Mouse (Mus musculus) midbrain, embryonic 13.5 days (tissue): ENCODE measurements around the gene Eva1a. TPM values are rescaled to one million over a fixed set of nuclear protein-coding genes. Genes with fewer than 3 reads are reported as not detected.

Source experiments
- ATAC-seq: fragments of 200-750 bp; cut with Nextera tagmentation; 2 replicates; pipeline ENCODE4 v1.8.0; 2017; ENCODE audit warnings: mild to moderate bottlenecking, moderate TSS enrichment, moderate library complexity
- H3K27ac ChIP-seq: fragments of 300-500 bp; sonication (generic); 2 replicates; pipeline ENCODE4 v1.5.1; 2015; ENCODE audit warnings: inconsistent platforms, mild to moderate bottlenecking, moderate library complexity
- H3K27me3 ChIP-seq: fragments of 300-500 bp; sonication (generic); 2 replicates; pipeline ENCODE4 v1.6.1; 2015; ENCODE audit warnings: mild to moderate bottlenecking, inconsistent platforms
- H3K36me3 ChIP-seq: fragments of 300-500 bp; sonication (generic); 2 replicates; pipeline ENCODE4 v1.6.1; 2015; ENCODE audit warnings: mild to moderate bottlenecking, inconsistent platforms
- H3K4me1 ChIP-seq: fragments of 300-500 bp; sonication (generic); replicated peaks from 2 replicates; pipeline ENCODE4 v1.6.1; 2015; ENCODE audit warnings: inconsistent platforms
- H3K4me2 ChIP-seq: fragments of 300-500 bp; sonication (generic); replicated peaks from 2 replicates; pipeline ENCODE4 v1.6.1; 2015; ENCODE audit warnings: moderate library complexity, mild to moderate bottlenecking, inconsistent platforms
- H3K4me3 ChIP-seq: fragments of 300-500 bp; sonication (generic); replicated peaks from 2 replicates; pipeline ENCODE4 v1.5.1; 2015; ENCODE audit warnings: mild to moderate bottlenecking, inconsistent platforms
- H3K9ac ChIP-seq: fragments of 300-500 bp; sonication (generic); replicated peaks from 2 replicates; pipeline ENCODE4 v1.6.1; 2015; ENCODE audit warnings: mild to moderate bottlenecking, inconsistent platforms
- H3K9me3 ChIP-seq: fragments of 300-500 bp; sonication (generic); 2 replicates; pipeline ENCODE4 v1.6.1; 2016; ENCODE audit warnings: mild to moderate bottlenecking, inconsistent platforms
- WGBS: fragments of 180-500 bp; shearing (Covaris S2); methylation state at CpG from one replicate; pipeline ENCODE4 v1.1.7; 2015; 5-methylcytosine and 5-hydroxymethylcytosine counted together
- polyA plus RNA-seq: library from polyadenylated mRNA; unstranded; fragments of >200 nt; fragmentation: Nextera tagmentation; extraction: Ambion mirVana; gene quantifications from 2 replicates; pipeline ENCODE4 v1.2.1, GENCODE M21; 2015

Eva1a gene
- polyA plus RNA-seq, 1 experiment from 2014 or later = 0.79 TPM

- Histone ChIP-seq H3K4me1 (no peaks in the 10 kb centered on the region), H3K9ac (no peak overlapping the region), H3K27me3 (no peaks in the 10 kb centered on the region), H3K27ac (no peak overlapping the region), H3K4me3 (no peak overlapping the region), H3K36me3 (no peaks in the 10 kb centered on the region), H3K4me2 (no peak overlapping the region), H3K9me3 (no peaks in the 10 kb centered on the region)
- WGBS = 90% methylated on average over 3 of the region's 3 CpGs
- ATAC-seq = no peak
Observed at GRCm38 (mm10) chr6:82073567-82073966, 32.7 kb downstream of the Eva1a start.

DNA sequence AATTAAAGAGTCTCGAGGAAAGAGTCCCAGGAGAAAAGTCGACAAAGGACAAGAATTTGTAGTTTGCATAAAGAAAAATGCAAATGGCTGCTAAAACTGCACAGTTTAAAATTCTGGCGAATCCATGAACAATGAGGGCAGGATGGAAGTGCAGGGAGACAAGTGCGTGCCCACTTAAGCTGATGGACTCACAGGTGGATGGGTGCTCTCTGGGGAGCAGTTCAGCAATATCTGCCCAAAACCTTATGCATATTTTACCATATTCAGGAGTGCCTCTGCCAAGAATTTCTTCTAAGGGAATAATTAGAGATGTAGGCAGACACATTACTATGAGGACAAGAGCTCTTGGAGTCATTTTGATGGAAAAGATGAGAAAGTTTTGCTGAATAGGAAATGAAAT is 35.5 kb downstream of the Eva1a start:
- Histone ChIP-seq H3K9ac (no peak overlapping the region), H3K4me3 (no peak overlapping the region), H3K36me3 (no peaks in the 10 kb centered on the region), H3K27ac (no peak overlapping the region), H3K9me3 (no peaks in the 10 kb centered on the region), H3K4me1 (no peaks in the 10 kb centered on the region), H3K4me2 (no peak overlapping the region), H3K27me3 (no peaks in the 10 kb centered on the region)
- no peak for ATAC-seq
- WGBS = 70% methylated on average over 4 of the region's 4 CpGs

- H3K4me1 ChIP-seq = no peaks in the 10 kb centered on the region
- H3K27me3 ChIP-seq = no peaks in the 10 kb centered on the region
- no peak for ATAC-seq
- H3K27ac ChIP-seq = no peak overlapping the region
- no peaks in the 10 kb centered on the region for H3K36me3 ChIP-seq
- H3K4me3 ChIP-seq = no peak overlapping the region
- no peak overlapping the region for H3K9ac ChIP-seq
- no peak overlapping the region for H3K4me2 ChIP-seq
- no peaks in the 10 kb centered on the region for H3K9me3 ChIP-seq
- 94% methylated on average over 4 of the region's 4 CpGs for WGBS
Observed at GRCm38 (mm10) chr6:82078875-82079274, 38.0 kb downstream of the Eva1a start.

DNA sequence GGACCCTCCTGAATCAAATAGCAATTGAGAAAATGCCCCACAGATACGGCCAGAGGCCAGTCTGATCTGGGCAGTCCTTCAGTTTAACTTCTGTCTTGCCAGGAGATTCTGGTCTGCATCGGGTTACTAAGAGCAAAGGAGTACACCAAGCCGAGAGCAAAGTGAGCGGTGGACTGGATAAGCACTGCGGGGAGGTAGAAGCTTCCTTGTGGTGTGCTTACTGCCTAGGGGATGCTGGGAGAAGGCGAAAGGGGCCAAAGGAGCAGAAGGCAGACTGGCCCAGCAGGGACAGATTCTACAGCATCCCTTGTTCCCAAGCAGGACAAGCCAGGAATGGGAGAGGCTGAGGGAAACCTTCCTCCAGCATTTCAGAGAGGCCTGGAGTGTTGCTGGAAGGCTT is 42.8 kb downstream of the Eva1a start:
- no peaks in the 10 kb centered on the region for H3K9me3 ChIP-seq
- no peak overlapping the region for H3K27ac ChIP-seq
- WGBS = 76% methylated on average over 6 of the region's 6 CpGs
- H3K4me2 ChIP-seq = no peak overlapping the region
- H3K4me1 ChIP-seq = no peaks in the 10 kb centered on the region
- no peak overlapping the region for H3K4me3 ChIP-seq
- no peak overlapping the region for H3K9ac ChIP-seq
- no peak for ATAC-seq
- H3K36me3 ChIP-seq = no peaks in the 10 kb centered on the region
- H3K27me3 ChIP-seq = no peaks in the 10 kb centered on the region

GRCm38 (mm10) chr6:82084235-82084634 is 43.4 kb downstream of the Eva1a start:
- H3K27me3 ChIP-seq = no peaks in the 10 kb centered on the region
- no peaks in the 10 kb centered on the region for H3K9me3 ChIP-seq
- H3K4me2 ChIP-seq = no peak overlapping the region
- WGBS = 79% methylated on average over 3 of the region's 3 CpGs
- H3K36me3 ChIP-seq = no peaks in the 10 kb centered on the region
- H3K9ac ChIP-seq = no peak overlapping the region
- H3K4me1 ChIP-seq = no peaks in the 10 kb centered on the region
- no peak overlapping the region for H3K4me3 ChIP-seq
- no peak overlapping the region for H3K27ac ChIP-seq
- ATAC-seq = no peak

- H3K4me1 ChIP-seq = no peaks in the 10 kb centered on the region
- no peak for ATAC-seq
- H3K9ac ChIP-seq = no peak overlapping the region
- no peaks in the 10 kb centered on the region for H3K36me3 ChIP-seq
- no peak overlapping the region for H3K4me3 ChIP-seq
- H3K9me3 ChIP-seq = no peaks in the 10 kb centered on the region
- no peak overlapping the region for H3K4me2 ChIP-seq
- H3K27ac ChIP-seq = no peak overlapping the region
- 90% methylated on average over 8 of the region's 8 CpGs for WGBS
- H3K27me3 ChIP-seq = 0 out of 2 replicates have a peak, but pooled peaks cover 1% of the 10 kb centered on the region
Observed at GRCm38 (mm10) chr6:82085313-82085908, 44.6 kb downstream of the Eva1a start.

DNA sequence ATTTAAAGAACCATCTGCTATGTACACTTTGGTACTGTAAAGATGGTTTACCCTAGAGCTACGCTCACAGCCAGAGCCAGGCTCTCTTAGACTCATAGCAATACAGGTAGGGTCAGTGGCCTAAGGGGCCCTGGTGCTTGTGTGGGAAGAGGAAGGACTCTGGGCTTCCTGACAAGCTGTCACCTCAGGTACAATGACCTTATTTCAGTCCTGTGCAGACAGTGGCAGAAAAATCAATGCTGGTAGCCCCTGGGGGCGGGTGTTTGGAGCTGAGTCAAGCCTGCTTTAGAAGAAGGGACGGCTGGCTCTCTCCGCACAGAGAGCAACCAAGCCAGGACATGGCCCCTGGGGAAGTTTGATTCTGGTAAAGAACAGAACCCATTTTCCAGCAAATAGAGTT is 47.3 kb downstream of the Eva1a start:
- H3K9ac ChIP-seq = no peak overlapping the region
- H3K27ac ChIP-seq = no peak overlapping the region
- H3K36me3 ChIP-seq = no peaks in the 10 kb centered on the region
- no peak overlapping the region for H3K4me3 ChIP-seq
- 83% methylated on average over 4 of the region's 4 CpGs for WGBS
- no peak for ATAC-seq
- H3K9me3 ChIP-seq = no peaks in the 10 kb centered on the region
- peaks cover 10% of the 10 kb centered on the region for H3K4me1 ChIP-seq
- H3K27me3 ChIP-seq = peaks cover 20% of the 10 kb centered on the region
- no peak overlapping the region for H3K4me2 ChIP-seq

GRCm38 (mm10) chr6:82091773-82092172 is 50.9 kb downstream of the Eva1a start:
- Histone ChIP-seq H3K4me2 (peak overlapping the region; percentile 74), H3K4me3 (peak overlapping the region; percentile 44), H3K27me3 (peaks cover 22% of the 10 kb centered on the region), H3K36me3 (no peaks in the 10 kb centered on the region), H3K4me1 (peaks cover 10% of the 10 kb centered on the region), H3K27ac (no peak overlapping the region), H3K9ac (peak overlapping the region; percentile 58), H3K9me3 (no peaks in the 10 kb centered on the region)
- WGBS = 2% methylated on average over 28 of the region's 28 CpGs
- 0 out of 2 replicates have a peak, but pooled peaks have one; percentile 55 for ATAC-seq

GRCm38 (mm10) chr6:82097705-82098104 is 56.9 kb downstream of the Eva1a start:
- Histone ChIP-seq H3K36me3 (no peaks in the 10 kb centered on the region), H3K9ac (no peak overlapping the region), H3K4me2 (no peak overlapping the region), H3K4me3 (no peak overlapping the region), H3K27me3 (peaks cover 3% of the 10 kb centered on the region; the same call in 1 of the 2 replicates), H3K9me3 (no peaks in the 10 kb centered on the region), H3K27ac (no peak overlapping the region), H3K4me1 (no peaks in the 10 kb centered on the region)
- WGBS = 100% methylated on average over 1 of the region's 1 CpGs
- ATAC-seq = no peak

DNA sequence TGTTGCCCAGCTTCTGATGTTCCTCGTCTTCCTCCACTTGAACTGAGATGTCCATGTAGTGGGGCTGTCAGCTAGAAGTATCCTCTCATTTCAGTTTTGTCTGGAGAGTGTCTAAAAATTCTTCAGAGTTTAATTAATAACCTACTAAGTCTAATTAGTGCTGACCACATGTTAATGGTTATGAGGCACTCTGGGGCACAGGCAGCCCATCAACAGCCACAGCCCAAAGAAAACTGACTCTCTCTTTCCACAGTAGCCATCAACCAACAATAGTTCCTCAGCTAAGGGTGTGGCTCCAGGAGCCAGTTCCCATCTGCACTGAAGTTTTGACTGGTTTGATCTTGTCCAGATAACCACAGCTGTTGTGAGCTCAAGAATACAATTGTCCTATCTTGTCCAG is 57.6 kb downstream of the Eva1a start:
- Histone ChIP-seq H3K4me1 (no peaks in the 10 kb centered on the region), H3K9ac (no peak overlapping the region)
- WGBS = 94% methylated on average over 1 of the region's 1 CpGs

DNA sequence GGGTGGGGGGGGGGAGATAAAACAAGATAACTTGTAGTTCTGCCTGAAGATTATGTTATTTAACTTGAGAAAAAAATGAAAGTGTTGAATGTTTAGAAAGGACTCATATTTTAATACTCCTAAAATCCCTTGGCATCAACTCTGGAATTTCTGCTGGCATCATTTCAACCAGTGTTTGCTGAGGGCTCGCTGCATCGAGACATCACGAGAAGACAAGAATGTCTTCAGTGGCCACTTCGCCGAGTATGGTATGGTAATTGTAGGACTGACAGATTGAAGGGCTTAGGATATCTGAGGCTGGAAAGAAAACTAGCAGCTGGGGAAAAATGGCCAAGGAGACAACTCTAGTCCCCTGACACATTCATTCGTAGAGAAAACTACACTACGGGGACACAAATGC is 69.6 kb downstream of the Eva1a start:
- Histone ChIP-seq H3K36me3 (no peaks in the 10 kb centered on the region), H3K27me3 (no peaks in the 10 kb centered on the region), H3K4me2 (no peak overlapping the region), H3K4me1 (no peaks in the 10 kb centered on the region), H3K9me3 (no peaks in the 10 kb centered on the region), H3K4me3 (no peak overlapping the region), H3K27ac (no peak overlapping the region), H3K9ac (no peak overlapping the region)
- ATAC-seq = no peak
- 90% methylated on average over 7 of the region's 7 CpGs for WGBS

More for the DNA sequence above, 57.6 kb downstream of the Eva1a start:
- Histone ChIP-seq H3K27me3 (no peaks in the 10 kb centered on the region), H3K4me2 (no peak overlapping the region), H3K9me3 (no peaks in the 10 kb centered on the region), H3K4me3 (no peak overlapping the region), H3K27ac (no peak overlapping the region), H3K36me3 (no peaks in the 10 kb centered on the region)
- ATAC-seq = no peak

- Histone ChIP-seq H3K4me2 (no peak overlapping the region), H3K9me3 (no peaks in the 10 kb centered on the region), H3K36me3 (no peaks in the 10 kb centered on the region), H3K4me1 (no peaks in the 10 kb centered on the region), H3K27ac (no peak overlapping the region), H3K9ac (no peak overlapping the region), H3K4me3 (no peak overlapping the region), H3K27me3 (no peaks in the 10 kb centered on the region)
- WGBS = 86% methylated on average over 1 of the region's 1 CpGs
- no peak for ATAC-seq
Observed at GRCm38 (mm10) chr6:82111111-82111510, 70.3 kb downstream of the Eva1a start.

GRCm38 (mm10) chr6:82111540-82111939 is 70.7 kb downstream of the Eva1a start:
- ATAC-seq = no peak
- no peak overlapping the region for H3K27ac ChIP-seq
- WGBS = 86% methylated on average over 3 of the region's 3 CpGs
- no peaks in the 10 kb centered on the region for H3K27me3 ChIP-seq
- H3K36me3 ChIP-seq = no peaks in the 10 kb centered on the region
- H3K9me3 ChIP-seq = no peaks in the 10 kb centered on the region
- no peaks in the 10 kb centered on the region for H3K4me1 ChIP-seq
- H3K9ac ChIP-seq = no peak overlapping the region
- no peak overlapping the region for H3K4me3 ChIP-seq
- H3K4me2 ChIP-seq = no peak overlapping the region
